Mouse (Mus musculus) frontal cortex, postnatal 25 days (tissue): ENCODE measurements around the gene Mrc2.

Experiments used
- DNase-seq, 2 experiments: peaks; one replicate each; pipeline ENCODE4 v3.0.0; 2022; ENCODE audit warnings: low spot score in 2 of 2

Gene Mrc2

GRCm38 (mm10) chr11:105390290-105390689 lies 97.8 kb downstream of the Mrc2 start:
- DNase-seq: no peak
